Mouse (Mus musculus) liver, embryonic 13.5 days (tissue): ENCODE results near the gene Txndc12. TPM values are rescaled to one million over a fixed set of nuclear protein-coding genes. Genes with fewer than 3 reads are reported as not detected.

Experiments used
- ATAC-seq: fragments of 200-750 bp; cut with Nextera tagmentation; 2 replicates; pipeline ENCODE4 v1.8.0; 2017; ENCODE audit warnings: low read depth, mild to moderate bottlenecking, moderate number of reproducible peaks, moderate library complexity
- DNase-seq: peaks from one replicate; pipeline ENCODE4 v3.0.0; 2022
- H3K27ac ChIP-seq: fragments of 300-500 bp; sonication (generic); 2 replicates; pipeline ENCODE4 v1.5.1; 2015; ENCODE audit warnings: moderate library complexity, mild to moderate bottlenecking, inconsistent platforms
- H3K27me3 ChIP-seq: fragments of 300-500 bp; sonication (generic); 2 replicates; pipeline ENCODE4 v1.6.1; 2015; ENCODE audit warnings: mild to moderate bottlenecking, inconsistent platforms
- H3K36me3 ChIP-seq: fragments of 300-500 bp; sonication (generic); 2 replicates; pipeline ENCODE4 v1.6.1; 2015; ENCODE audit warnings: mild to moderate bottlenecking, inconsistent platforms
- H3K4me1 ChIP-seq: fragments of 300-500 bp; sonication (generic); replicated peaks from 2 replicates; pipeline ENCODE4 v1.6.1; 2015; ENCODE audit warnings: inconsistent platforms
- H3K4me2 ChIP-seq: fragments of 300-500 bp; sonication (generic); 2 replicates; pipeline ENCODE4 v1.6.1; 2015; ENCODE audit warnings: inconsistent platforms, mild to moderate bottlenecking, moderate library complexity
- H3K4me3 ChIP-seq: fragments of 300-500 bp; sonication (generic); replicated peaks from 2 replicates; pipeline ENCODE4 v1.5.1; 2015; ENCODE audit warnings: mild to moderate bottlenecking, inconsistent platforms
- H3K9ac ChIP-seq: fragments of 300-500 bp; sonication (generic); 2 replicates; pipeline ENCODE4 v1.6.1; 2015; ENCODE audit warnings: mild to moderate bottlenecking, inconsistent platforms
- H3K9me3 ChIP-seq: fragments of 300-500 bp; sonication (generic); replicated peaks from 2 replicates; pipeline ENCODE4 v1.6.1; 2016; ENCODE audit warnings: inconsistent platforms
- WGBS: fragments of 180-500 bp; shearing (Covaris S2); methylation state at CpG from one replicate; pipeline ENCODE4 v1.1.7; 2015; ENCODE audit not compliant: insufficient replicate concordance; 5-methylcytosine and 5-hydroxymethylcytosine counted together
- polyA plus RNA-seq: library from polyadenylated mRNA; unstranded; fragments of >200 nt; fragmentation: Nextera tagmentation; extraction: Ambion mirVana; gene quantifications from 2 replicates; pipeline ENCODE4 v1.2.1, GENCODE M21; 2015

The Txndc12 gene
- polyA plus RNA-seq, 1 experiment from 2014 or later = 28.3 TPM

DNA sequence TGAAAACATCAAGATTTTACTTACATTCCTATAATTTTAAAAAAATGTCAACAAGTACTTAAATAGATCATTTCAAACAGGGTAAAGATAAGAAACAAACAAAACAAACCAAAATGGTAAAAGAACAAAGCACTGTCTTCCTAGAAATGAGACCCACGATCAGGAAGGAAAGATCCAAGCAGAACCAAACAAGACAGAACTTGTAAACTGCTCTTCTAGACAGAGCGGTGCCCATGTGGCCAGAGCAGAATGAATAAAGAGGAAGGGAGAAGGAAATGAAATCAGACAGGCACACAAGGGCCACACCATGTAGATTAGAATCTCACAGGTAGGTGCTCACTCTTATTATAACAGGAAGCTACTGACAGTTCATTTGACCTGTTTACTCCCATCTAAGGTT lies 7.8 kb upstream of the Txndc12 start:
- Histone ChIP-seq H3K4me2 (no peak overlapping the region), H3K27ac (no peak overlapping the region), H3K9me3 (no peaks in the 10 kb centered on the region), H3K36me3 (peaks cover 63% of the 10 kb centered on the region), H3K9ac (no peak overlapping the region), H3K27me3 (no peaks in the 10 kb centered on the region), H3K4me3 (no peak overlapping the region), H3K4me1 (peaks cover 8% of the 10 kb centered on the region)
- DNase-seq (no peak), ATAC-seq (no peak)
- WGBS = 80% methylated on average over 2 of the region's 2 CpGs

- DNase-seq (no peak), ATAC-seq (no peak)
- no peak overlapping the region for H3K27ac ChIP-seq
- peaks cover 30% of the 10 kb centered on the region for H3K36me3 ChIP-seq
- WGBS = 82% methylated on average over 1 of the region's 1 CpGs
- no peaks in the 10 kb centered on the region for H3K27me3 ChIP-seq
- H3K4me3 ChIP-seq = no peak overlapping the region
- H3K4me2 ChIP-seq = no peak overlapping the region
- H3K9me3 ChIP-seq = no peaks in the 10 kb centered on the region
- no peak overlapping the region for H3K9ac ChIP-seq
- peaks cover 29% of the 10 kb centered on the region for H3K4me1 ChIP-seq
Measured at GRCm38 (mm10) chr4:108830698-108831097, 3.7 kb upstream of the Txndc12 start.

DNA sequence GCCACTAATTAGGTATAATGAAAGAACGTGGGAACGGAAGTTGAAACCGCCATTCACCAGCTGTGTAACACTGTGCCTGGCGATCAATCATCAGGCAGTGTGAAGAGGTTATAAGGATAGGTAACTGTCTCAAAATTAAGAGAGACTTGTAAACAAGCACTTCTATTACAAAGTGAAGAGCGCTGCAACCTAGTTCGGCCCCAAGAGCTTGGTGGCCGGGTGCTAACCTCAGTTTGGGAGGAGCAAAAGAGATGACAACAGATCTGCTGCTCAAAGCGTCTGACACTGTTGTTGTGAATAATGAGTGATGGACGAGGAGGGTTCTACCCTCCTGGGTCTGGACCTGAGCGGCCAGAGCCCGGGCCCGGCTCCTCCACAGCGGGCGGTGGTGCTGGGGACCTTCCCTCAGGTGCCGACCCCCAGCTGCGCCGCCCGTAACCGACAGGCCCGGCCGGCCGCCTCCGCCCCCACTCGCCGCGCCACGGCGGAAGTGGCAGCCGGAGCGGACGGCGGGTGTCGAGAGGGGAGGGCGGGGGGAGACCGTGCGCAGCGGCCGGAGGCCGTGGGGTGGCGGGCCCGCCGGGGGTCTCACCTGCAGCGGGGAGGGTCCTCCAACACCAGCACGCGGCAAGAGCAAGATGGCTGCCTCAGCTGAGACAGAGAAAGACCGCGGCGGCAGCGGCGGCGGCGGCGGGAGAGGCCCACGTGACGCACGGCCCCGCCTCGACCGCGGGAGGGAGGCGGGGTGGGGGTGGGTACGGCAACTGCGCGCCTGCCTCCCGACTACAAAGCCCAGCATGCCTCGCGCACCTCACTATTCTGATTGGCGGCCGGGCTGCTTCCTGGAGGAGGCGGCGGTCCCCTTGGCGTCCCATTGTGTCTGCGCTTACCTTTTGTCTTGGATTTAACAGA lies 1.2 kb upstream of the Txndc12 start, which contains the start of gene Btf3l4:
Btf3l4 (minus strand) TSS at position 699 of the 912 bp plus-strand sequence.
- H3K27me3 ChIP-seq = no peaks in the 10 kb centered on the region
- peak within 1 kb of the TSS; percentile 83 for H3K4me3 ChIP-seq
- H3K9me3 ChIP-seq = no peaks in the 10 kb centered on the region
- DNase-seq (peak; percentile 90), ATAC-seq (peak; percentile 95)
- peak within 1 kb of the TSS; percentile 93 for H3K4me2 ChIP-seq
- peaks cover 35% of the 10 kb centered on the region for H3K4me1 ChIP-seq
- peak within 1 kb of the TSS; percentile 92 for H3K9ac ChIP-seq
- under 1% methylated on average over 72 of the region's 73 CpGs for WGBS
- peaks cover 11% of the 10 kb centered on the region for H3K36me3 ChIP-seq
- H3K27ac ChIP-seq = peak within 1 kb of the TSS; percentile 93

- no peaks in the 10 kb centered on the region for H3K27me3 ChIP-seq
- peak overlapping the region; percentile 78 for H3K9ac ChIP-seq
- ATAC-seq = peak; percentile 13; the same call in 1 of the 2 replicates
- WGBS = under 1% methylated on average over 6 of the region's 6 CpGs
- no peaks in the 10 kb centered on the region for H3K9me3 ChIP-seq
- H3K4me2 ChIP-seq = peak overlapping the region; percentile 93
- H3K4me3 ChIP-seq = peak overlapping the region; percentile 83
- peaks cover 37% of the 10 kb centered on the region for H3K4me1 ChIP-seq
- peak overlapping the region; percentile 93 for H3K27ac ChIP-seq
- H3K36me3 ChIP-seq = peaks cover 11% of the 10 kb centered on the region
- no peak for DNase-seq
Measured at GRCm38 (mm10) chr4:108833828-108834114, 630 bp upstream of the Txndc12 start.

DNA sequence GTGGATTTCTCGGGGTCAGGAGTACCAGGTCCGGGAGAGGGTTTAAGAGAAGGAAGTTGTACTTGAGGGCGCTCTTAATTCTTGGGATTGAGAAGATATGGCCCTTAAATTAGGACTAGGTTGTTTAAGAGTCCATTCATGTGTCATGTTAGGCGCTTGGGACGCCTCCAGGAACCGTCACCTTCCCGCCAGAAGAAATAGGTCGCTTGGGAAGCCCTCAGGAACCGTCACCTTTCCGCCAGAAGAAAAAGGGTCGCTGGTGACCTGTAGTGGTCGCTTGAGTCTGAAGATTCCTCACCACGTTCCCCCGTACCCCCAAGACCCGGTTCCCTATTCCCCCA lies 540 bp downstream of the Txndc12 start:
- ATAC-seq (no peak), DNase-seq (no peak)
- peaks cover 37% of the 10 kb centered on the region for H3K4me1 ChIP-seq
- WGBS = under 1% methylated on average over 15 of the region's 15 CpGs
- H3K27ac ChIP-seq = peak overlapping the region; percentile 93
- peak overlapping the region; percentile 93 for H3K4me2 ChIP-seq
- H3K9ac ChIP-seq = peak overlapping the region; percentile 78
- no peaks in the 10 kb centered on the region for H3K27me3 ChIP-seq
- peaks cover 5% of the 10 kb centered on the region for H3K36me3 ChIP-seq
- H3K4me3 ChIP-seq = peak overlapping the region; percentile 83
- H3K9me3 ChIP-seq = no peaks in the 10 kb centered on the region

- Histone ChIP-seq H3K9ac (peak overlapping the region; percentile 78), H3K4me3 (peak overlapping the region; percentile 83), H3K4me1 (peaks cover 37% of the 10 kb centered on the region), H3K4me2 (peak overlapping the region; percentile 93), H3K27me3 (no peaks in the 10 kb centered on the region), H3K27ac (no peak overlapping the region), H3K36me3 (no peaks in the 10 kb centered on the region), H3K9me3 (no peaks in the 10 kb centered on the region)
- no peak for ATAC-seq
- WGBS = 61% methylated on average over 3 of the region's 3 CpGs
- no peak for DNase-seq
Measured at GRCm38 (mm10) chr4:108835496-108835895, 1.1 kb downstream of the Txndc12 start.

GRCm38 (mm10) chr4:108838031-108838430 lies 3.6 kb downstream of the Txndc12 start:
- Histone ChIP-seq H3K9me3 (no peaks in the 10 kb centered on the region), H3K27me3 (no peaks in the 10 kb centered on the region), H3K4me2 (no peak overlapping the region), H3K4me3 (no peak overlapping the region), H3K9ac (no peak overlapping the region), H3K4me1 (peaks cover 22% of the 10 kb centered on the region), H3K36me3 (no peaks in the 10 kb centered on the region), H3K27ac (no peak overlapping the region)
- DNase-seq = no peak
- no peak for ATAC-seq
- WGBS = 83% methylated on average over 4 of the region's 4 CpGs

DNA sequence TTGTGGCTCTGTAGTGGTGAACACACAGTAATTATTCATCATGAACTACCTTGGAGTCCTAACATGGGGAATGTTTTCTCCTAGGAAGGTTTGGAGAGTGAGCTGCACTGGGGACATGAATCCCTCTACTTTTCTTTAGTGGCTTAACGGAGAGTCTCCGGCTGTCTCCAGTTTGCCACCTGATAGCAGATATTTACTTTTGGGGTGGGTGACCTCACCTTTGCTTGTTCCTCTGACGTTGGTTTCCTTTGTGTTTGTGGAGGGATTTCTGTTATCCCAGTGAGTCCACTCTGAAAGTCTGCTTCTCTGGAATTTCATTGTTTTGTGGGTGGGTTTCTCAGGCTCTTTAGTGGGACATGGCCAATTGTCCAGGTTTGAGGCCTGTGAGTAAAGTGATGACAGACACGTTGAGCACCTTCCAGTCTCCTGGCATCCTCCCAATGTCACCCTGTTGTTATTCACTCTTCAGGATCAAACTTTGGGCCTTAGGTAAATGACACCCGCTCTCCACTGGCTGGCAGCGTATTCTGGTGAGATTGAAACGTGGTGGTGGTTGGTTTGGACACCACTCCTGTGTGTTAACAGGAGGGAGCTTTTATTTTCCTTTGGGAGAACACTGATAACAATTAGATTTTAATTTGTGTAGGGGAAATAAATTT lies 7.6 kb downstream of the Txndc12 start:
- ATAC-seq = no peak
- Histone ChIP-seq H3K4me2 (no peak overlapping the region), H3K4me1 (peaks cover 17% of the 10 kb centered on the region), H3K27ac (no peak overlapping the region), H3K36me3 (no peaks in the 10 kb centered on the region), H3K9me3 (no peaks in the 10 kb centered on the region), H3K9ac (no peak overlapping the region), H3K4me3 (no peak overlapping the region), H3K27me3 (no peaks in the 10 kb centered on the region)
- DNase-seq = no peak
- WGBS = 67% methylated on average over 7 of the region's 7 CpGs

DNA sequence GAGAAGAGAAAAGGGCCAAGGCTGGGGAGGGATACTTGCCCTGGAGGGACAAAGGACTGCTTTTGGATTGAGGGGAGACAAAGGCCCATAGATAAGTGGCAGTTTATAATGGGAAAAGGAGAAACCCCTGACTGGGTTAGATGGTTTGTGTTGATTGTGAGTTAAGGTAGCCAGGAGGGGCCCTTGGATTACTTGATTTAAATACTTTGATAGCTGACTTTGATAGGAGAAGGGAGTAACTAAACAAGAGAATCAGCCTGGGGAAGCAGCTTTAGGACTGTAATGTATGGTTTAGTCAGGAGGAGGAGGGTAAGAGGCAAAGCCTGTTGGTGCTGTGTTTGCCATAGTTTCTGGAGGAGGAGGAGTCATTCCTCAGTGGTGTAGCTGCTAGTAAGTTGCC lies 8.9 kb downstream of the Txndc12 start:
- H3K36me3 ChIP-seq = no peaks in the 10 kb centered on the region
- ATAC-seq (no peak), DNase-seq (no peak)
- H3K4me1 ChIP-seq = peaks cover 14% of the 10 kb centered on the region
- no peak overlapping the region for H3K27ac ChIP-seq
- H3K9me3 ChIP-seq = no peaks in the 10 kb centered on the region
- no peak overlapping the region for H3K4me2 ChIP-seq
- no peak overlapping the region for H3K9ac ChIP-seq
- H3K4me3 ChIP-seq = no peak overlapping the region
- no peaks in the 10 kb centered on the region for H3K27me3 ChIP-seq

DNA sequence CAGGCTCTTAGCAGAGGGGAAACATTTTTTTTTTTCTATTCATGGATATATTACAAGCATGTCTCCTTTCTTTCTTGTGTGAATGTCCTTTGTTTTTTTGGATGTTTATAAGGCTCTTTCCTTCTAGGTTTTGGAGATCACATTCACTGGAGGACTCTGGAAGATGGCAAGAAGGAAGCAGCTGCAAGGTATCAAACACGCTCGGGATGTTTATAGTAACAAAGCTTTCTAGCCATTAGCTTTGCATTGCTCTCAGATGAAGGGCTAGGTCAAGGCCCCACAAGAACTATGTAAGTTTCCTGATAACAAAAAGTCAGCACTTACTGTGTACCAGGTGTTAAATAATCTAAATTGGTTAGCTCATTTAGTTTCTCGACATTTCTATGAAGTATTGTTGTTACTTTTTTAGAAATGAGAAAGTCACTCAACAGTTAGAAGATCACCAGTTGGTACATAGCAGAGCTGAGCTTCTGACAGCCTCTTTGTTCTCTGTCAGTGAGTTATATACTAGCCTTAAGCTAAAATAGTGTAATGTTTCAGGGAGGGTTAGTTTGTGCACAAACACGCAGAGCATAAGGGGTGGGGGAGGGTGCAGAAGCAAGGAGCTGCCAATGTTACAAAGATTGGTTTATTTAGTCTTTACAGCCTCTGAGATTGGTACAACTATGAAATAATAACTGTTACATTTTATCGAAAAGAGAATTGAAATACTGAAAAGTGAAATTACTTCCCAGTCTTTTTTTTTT lies 11.6 kb downstream of the Txndc12 start:
- ATAC-seq = no peak
- Histone ChIP-seq H3K4me3 (no peak overlapping the region), H3K36me3 (0 out of 2 replicates have a peak, but pooled peaks cover 2% of the 10 kb centered on the region), H3K27me3 (no peaks in the 10 kb centered on the region), H3K27ac (no peak overlapping the region), H3K9me3 (no peaks in the 10 kb centered on the region), H3K4me2 (no peak overlapping the region), H3K9ac (no peak overlapping the region), H3K4me1 (peaks cover 33% of the 10 kb centered on the region)
- WGBS = 73% methylated on average over 5 of the region's 5 CpGs
- no peak for DNase-seq
